Mouse (Mus musculus) embryonic facial prominence, embryonic 11.5 days (tissue): Measurements from ENCODE around the gene N4bp2. TPM values are rescaled to one million over a fixed set of nuclear protein-coding genes. Genes with fewer than 3 reads are reported as not detected.

ENCODE experiments used
- ATAC-seq: fragments of 200-750 bp; cut with Nextera tagmentation; replicated peaks from 2 replicates; pipeline ENCODE4 v1.8.0; 2017; ENCODE audit warnings: low read depth; ENCODE audit not compliant: insufficient number of reproducible peaks, low FRiP score, low TSS enrichment
- DNase-seq: peaks from one replicate; pipeline ENCODE4 v3.0.0-alpha.2; 2015; ENCODE audit warnings: low spot score
- H3K27ac ChIP-seq: fragments of 300-500 bp; sonication (generic); replicated peaks from 2 replicates; pipeline ENCODE4 v1.5.1; 2014; ENCODE audit warnings: mild to moderate bottlenecking, low read depth, low read length, control low read depth
- H3K27me3 ChIP-seq: fragments of 300-500 bp; sonication (generic); 2 replicates; pipeline ENCODE4 v1.6.1; 2014; ENCODE audit warnings: mild to moderate bottlenecking, low read length, moderate library complexity, mixed read lengths; ENCODE audit not compliant: control insufficient read depth, insufficient read depth
- H3K36me3 ChIP-seq: fragments of 300-500 bp; sonication (generic); replicated peaks from 2 replicates; pipeline ENCODE4 v1.6.1; 2014; ENCODE audit warnings: low read depth, mild to moderate bottlenecking, low read length, moderate library complexity, mixed read lengths; ENCODE audit not compliant: control insufficient read depth, insufficient read depth
- H3K4me1 ChIP-seq: fragments of 300-500 bp; sonication (generic); 2 replicates; pipeline ENCODE4 v1.6.1; 2014; ENCODE audit warnings: low read length, mixed read lengths; ENCODE audit not compliant: control insufficient read depth, insufficient read depth
- H3K4me2 ChIP-seq: fragments of 300-500 bp; sonication (generic); 2 replicates; pipeline ENCODE4 v1.6.1; 2014; ENCODE audit warnings: low read depth, mild to moderate bottlenecking, control low read depth, low read length, moderate library complexity
- H3K4me3 ChIP-seq: fragments of 300-500 bp; sonication (generic); 2 replicates; pipeline ENCODE4 v1.5.1; 2014; ENCODE audit warnings: low read depth, low read length, control low read depth
- H3K9ac ChIP-seq: fragments of 300-500 bp; sonication (generic); replicated peaks from 2 replicates; pipeline ENCODE4 v1.6.1; 2014; ENCODE audit warnings: mild to moderate bottlenecking, control low read depth, low read length
- H3K9me3 ChIP-seq: fragments of 300-500 bp; sonication (generic); replicated peaks from 2 replicates; pipeline ENCODE4 v1.6.1; 2016; ENCODE audit warnings: mild to moderate bottlenecking, low read length, inconsistent platforms, mixed read lengths; ENCODE audit not compliant: control insufficient read depth
- WGBS: fragments of 180-500 bp; shearing (Covaris S2); extraction: QIAGEN DNeasy Blood & Tissue Kit; methylation state at CpG from one replicate; pipeline ENCODE4 v1.1.7; 2014; 5-methylcytosine and 5-hydroxymethylcytosine counted together
- polyA plus RNA-seq: library from polyadenylated mRNA; unstranded; fragments of >200 nt; fragmentation: Nextera tagmentation; extraction: Ambion mirVana; gene quantifications from 2 replicates; pipeline ENCODE4 v1.2.1, GENCODE M21; 2014

The N4bp2 gene
- polyA plus RNA-seq, 1 experiment from 2014 or later: 50.7 TPM

- Histone ChIP-seq H3K9me3 (no peaks in the 10 kb centered on the region), H3K27ac (no peak overlapping the region), H3K9ac (no peak overlapping the region), H3K4me1 (no peaks in the 10 kb centered on the region), H3K4me2 (no peak overlapping the region), H3K27me3 (no peaks in the 10 kb centered on the region), H3K36me3 (no peaks in the 10 kb centered on the region; the same call in 1 of the 2 replicates), H3K4me3 (no peak overlapping the region)
- 86% methylated on average over 4 of the region's 4 CpGs for WGBS
- ATAC-seq (no peak), DNase-seq (no peak)
Measured at GRCm38 (mm10) chr5:65760041-65760440, 3.3 kb upstream of the N4bp2 start.

- Histone ChIP-seq H3K27me3 (no peaks in the 10 kb centered on the region), H3K9ac (no peak overlapping the region), H3K27ac (no peak overlapping the region), H3K4me3 (no peak overlapping the region), H3K4me2 (no peak overlapping the region), H3K4me1 (no peaks in the 10 kb centered on the region), H3K36me3 (no peaks in the 10 kb centered on the region; the same call in 1 of the 2 replicates), H3K9me3 (no peaks in the 10 kb centered on the region)
- DNase-seq (no peak), ATAC-seq (no peak)
- 88% methylated on average over 2 of the region's 2 CpGs for WGBS
Measured at GRCm38 (mm10) chr5:65760599-65760998, 2.7 kb upstream of the N4bp2 start.

- H3K27me3 ChIP-seq: no peaks in the 10 kb centered on the region
- H3K4me2 ChIP-seq: no peak overlapping the region
- WGBS: 87% methylated on average over 5 of the region's 5 CpGs
- ATAC-seq (no peak), DNase-seq (no peak)
- no peak overlapping the region for H3K27ac ChIP-seq
- no peak overlapping the region for H3K4me3 ChIP-seq
- H3K9me3 ChIP-seq: no peaks in the 10 kb centered on the region
- no peak overlapping the region for H3K9ac ChIP-seq
- H3K4me1 ChIP-seq: no peaks in the 10 kb centered on the region
- no peaks in the 10 kb centered on the region; the same call in 1 of the 2 replicates for H3K36me3 ChIP-seq
Measured at GRCm38 (mm10) chr5:65761020-65761419, 2.3 kb upstream of the N4bp2 start.

- Histone ChIP-seq H3K4me1 (no peaks in the 10 kb centered on the region), H3K4me3 (no peak overlapping the region), H3K27ac (no peak overlapping the region), H3K4me2 (no peak overlapping the region), H3K9me3 (no peaks in the 10 kb centered on the region), H3K9ac (no peak overlapping the region), H3K36me3 (no peaks in the 10 kb centered on the region; the same call in 1 of the 2 replicates), H3K27me3 (no peaks in the 10 kb centered on the region)
- peak; percentile 60 for DNase-seq
- no peak for ATAC-seq
Measured at GRCm38 (mm10) chr5:65761921-65762320, 1.4 kb upstream of the N4bp2 start.

GRCm38 (mm10) chr5:65762686-65763085 is 635 bp upstream of the N4bp2 start:
- Histone ChIP-seq H3K9ac (peak overlapping the region; percentile 95), H3K4me2 (peak overlapping the region; percentile 74), H3K4me1 (no peaks in the 10 kb centered on the region), H3K4me3 (peak overlapping the region; percentile 68), H3K36me3 (no peaks in the 10 kb centered on the region; the same call in 1 of the 2 replicates), H3K27ac (peak overlapping the region; percentile 100), H3K9me3 (no peaks in the 10 kb centered on the region), H3K27me3 (no peaks in the 10 kb centered on the region)
- ATAC-seq (no peak), DNase-seq (no peak)
- WGBS: 2% methylated on average over 3 of the region's 3 CpGs

- Histone ChIP-seq H3K4me1 (no peaks in the 10 kb centered on the region), H3K27ac (peak overlapping the region; percentile 100), H3K4me3 (peak overlapping the region; percentile 68), H3K9ac (peak overlapping the region; percentile 95), H3K36me3 (no peaks in the 10 kb centered on the region; the same call in 1 of the 2 replicates), H3K27me3 (no peaks in the 10 kb centered on the region), H3K9me3 (no peaks in the 10 kb centered on the region), H3K4me2 (peak overlapping the region; percentile 74)
- WGBS: under 1% methylated on average over 57 of the region's 121 CpGs
- DNase-seq: peak; percentile 87
- peak; percentile 84 for ATAC-seq
Measured at GRCm38 (mm10) chr5:65763916-65764785, 830 bp downstream of the N4bp2 start.

- 7% methylated on average over 36 of the region's 36 CpGs for WGBS
- peak; percentile 92 for ATAC-seq
Measured at GRCm38 (mm10) chr5:65764786-65765634, 1.7 kb downstream of the N4bp2 start.

GRCm38 (mm10) chr5:65765635-65765911 is 2.3 kb downstream of the N4bp2 start:
- ATAC-seq (no peak), DNase-seq (no peak)
- Histone ChIP-seq H3K4me3 (peak overlapping the region; percentile 68), H3K27me3 (no peaks in the 10 kb centered on the region), H3K4me1 (no peaks in the 10 kb centered on the region), H3K9ac (no peak overlapping the region; the same call in 1 of the 2 replicates), H3K36me3 (no peaks in the 10 kb centered on the region), H3K27ac (no peak overlapping the region), H3K9me3 (no peaks in the 10 kb centered on the region), H3K4me2 (peak overlapping the region; percentile 74)
- 65% methylated on average over 5 of the region's 5 CpGs for WGBS

More at GRCm38 (mm10) chr5:65764786-65765634, 1.7 kb downstream of the N4bp2 start:
- Histone ChIP-seq H3K9me3 (no peaks in the 10 kb centered on the region), H3K4me2 (peak overlapping the region; percentile 74), H3K4me1 (no peaks in the 10 kb centered on the region), H3K36me3 (no peaks in the 10 kb centered on the region; the same call in 1 of the 2 replicates), H3K27me3 (no peaks in the 10 kb centered on the region), H3K9ac (peak overlapping the region; percentile 95), H3K4me3 (peak overlapping the region; percentile 68), H3K27ac (peak overlapping the region; percentile 100)
- peak; percentile 94 for DNase-seq
